ENCODE assay signal across 8 mouse cellular contexts in the genomic region with DNA sequence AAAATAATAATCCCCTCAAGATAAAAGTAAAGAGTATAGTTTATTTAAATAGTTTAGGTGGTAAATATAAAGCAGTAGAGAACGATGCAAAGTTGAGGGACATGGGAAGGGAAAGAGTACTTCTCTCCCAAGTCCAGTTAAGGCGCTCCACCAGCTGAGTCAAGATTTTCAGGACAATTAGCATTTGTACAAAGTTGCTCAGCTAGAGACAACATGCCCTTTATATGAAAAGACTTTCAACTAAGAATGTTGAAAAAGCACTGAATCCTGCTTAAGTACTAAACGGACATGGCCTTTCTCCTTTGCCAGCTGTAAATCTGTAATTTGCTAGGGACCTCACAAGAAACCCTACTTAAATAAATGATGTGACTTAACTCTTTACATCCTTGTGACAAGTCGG. TPM values are rescaled to one million over a fixed set of nuclear protein-coding genes. Genes with fewer than 3 reads are reported as not detected.
A peak's percentile ranks its signal among the peaks of the same experiment; 100 is the strongest.
DNase-seq lines count a peak whose midpoint lies in the region; ATAC-seq and TF ChIP-seq lines count a peak whose summit lies in the region.

No protein-coding gene starts in this region.

- H3K4me3 ChIP-seq in left cerebral cortex, adult 2 months = peak overlapping the region; percentile 63
- H3K4me3 ChIP-seq in embryonic facial prominence, embryonic 15.5 days (replicated peaks) = peak overlapping the region; percentile 78
- H3K4me3 ChIP-seq in intestine, postnatal 0 days (ENCODE audit: low read depth, low read length) = peak overlapping the region; percentile 67
- H3K4me3 ChIP-seq in olfactory bulb, adult 2 months (ENCODE audit: insufficient read depth, low read depth, low read length) = no peak overlapping the region

- peak overlapping the region; percentile 67 for H3K4me2 ChIP-seq in embryonic facial prominence, embryonic 15.5 days (replicated peaks)
- H3K4me2 ChIP-seq in intestine, postnatal 0 days (replicated peaks; ENCODE audit: low read depth) = peak overlapping the region; percentile 64

- intact Hi-C loops in left cerebral cortex, adult 2 months (cut with DNase I) = loop anchor here (2.0 to 5.0 kb wide), 2 partner anchors 54 to 62 kb away; partner anchors contain the start of genes Mt3, Nudt21 and Ogfod1
- intact Hi-C loops in left cerebral cortex, postnatal 36 days (cut with DNase I) = loop anchor here (2.0 kb wide), 1 partner anchor 54 kb away; the partner anchor contains the start of gene Mt3

- H3K27ac ChIP-seq in left cerebral cortex, adult 2 months = peak overlapping the region; percentile 98
- H3K27ac ChIP-seq in embryonic facial prominence, embryonic 15.5 days (replicated peaks) = peak overlapping the region; percentile 96
- peak overlapping the region; percentile 83; the same call in 1 of the 2 replicates for H3K27ac ChIP-seq in intestine, postnatal 0 days (ENCODE audit: low read depth, low read length)
- peak overlapping the region; percentile 100 for H3K27ac ChIP-seq in olfactory bulb, adult 2 months (ENCODE audit: insufficient read depth, low read depth, low read length)

- H3K9me3 ChIP-seq in embryonic facial prominence, embryonic 15.5 days (replicated peaks) = no peaks in the 10 kb centered on the region
- H3K9me3 ChIP-seq in intestine, postnatal 0 days (ENCODE audit: control insufficient read depth) = no peaks in the 10 kb centered on the region

- no peak for ATAC-seq in embryonic facial prominence, embryonic 15.5 days (ENCODE audit: insufficient number of reproducible peaks, low FRiP score, low TSS enrichment, low read depth)
- ATAC-seq in intestine, postnatal 0 days = no peak

- 47% methylated on average over 4 of the region's 4 CpGs for WGBS in embryonic facial prominence, embryonic 15.5 days
- 53% methylated on average over 4 of the region's 4 CpGs for WGBS in intestine, postnatal 0 days
- WGBS in olfactory bulb, adult 2 months = 5% methylated on average over 4 of the region's 4 CpGs

- DNase-seq in left cerebral cortex, adult 2 months (ENCODE audit: extremely low spot score in 1 of 2, low spot score in 2 of 2) = no peak
- no peak for DNase-seq in left cerebral cortex, postnatal 36 days (ENCODE audit: low spot score in 2 of 2)
- no peak for DNase-seq in layer of hippocampus, postnatal 25 days (ENCODE audit: extremely low spot score in 1 of 2, low spot score in 1 of 2)
- no peak for DNase-seq in cerebellum, postnatal 36 days
- DNase-seq in right cerebral cortex, postnatal 25 days = no peak

- no peaks in the 10 kb centered on the region for H3K27me3 ChIP-seq in embryonic facial prominence, embryonic 15.5 days
- no peaks in the 10 kb centered on the region for H3K27me3 ChIP-seq in intestine, postnatal 0 days (replicated peaks; ENCODE audit: control insufficient read depth, insufficient read depth, low read length)

- H3K4me1 ChIP-seq in embryonic facial prominence, embryonic 15.5 days = peaks cover 6% of the 10 kb centered on the region
- H3K4me1 ChIP-seq in intestine, postnatal 0 days (replicated peaks; ENCODE audit: control insufficient read depth, insufficient read depth, low read length) = no peaks in the 10 kb centered on the region
- peaks cover 5% of the 10 kb centered on the region; the same call in 1 of the 2 replicates for H3K4me1 ChIP-seq in olfactory bulb, adult 2 months (ENCODE audit: control insufficient read depth, insufficient read depth, low read length)

- no peak for TF ChIP-seq POLR2A in olfactory bulb, adult 2 months (IDR thresholded peaks at IDR 0.05; ENCODE audit: insufficient read depth, low read depth, low read length)

- H3K9ac ChIP-seq in embryonic facial prominence, embryonic 15.5 days = no peak overlapping the region
- H3K9ac ChIP-seq in intestine, postnatal 0 days (ENCODE audit: low read depth, low read length) = 0 out of 2 replicates have a peak overlapping the region, but pooled peaks have one; percentile 49

- no peaks in the 10 kb centered on the region for H3K36me3 ChIP-seq in embryonic facial prominence, embryonic 15.5 days
- H3K36me3 ChIP-seq in intestine, postnatal 0 days (ENCODE audit: control insufficient read depth, insufficient read depth) = no peaks in the 10 kb centered on the region

- no peak for TF ChIP-seq CTCF in left cerebral cortex, adult 2 months (IDR thresholded peaks at IDR 0.05)
- no peak for TF ChIP-seq CTCF in intestine, postnatal 0 days (IDR thresholded peaks at IDR 0.05; ENCODE audit: low read depth)
- no peak for TF ChIP-seq CTCF in olfactory bulb, adult 2 months (IDR thresholded peaks at IDR 0.05; ENCODE audit: insufficient read depth, low read depth, low read length)

RNA-seq across cellular contexts. Expression of gene Bbs2, which starts 0.3 kb away (rescaled TPM):
- 10 to 100 TPM; 30.7 to 35.9 TPM for total RNA-seq in left cerebral cortex, adult 2 months (2021)
- 10 to 100 TPM; 25.4 to 35.3 TPM for total RNA-seq in left cerebral cortex, postnatal 36 days (2021)
- 15.3 and 16.2 TPM in 2 replicates for polyA plus RNA-seq in embryonic facial prominence, embryonic 15.5 days (2015; fragmentation: Nextera tagmentation; extraction: Ambion mirVana)
- polyA plus RNA-seq in intestine, postnatal 0 days (2015; fragmentation: Nextera tagmentation; extraction: Ambion mirVana) = 3.6 and 4.6 TPM in 2 replicates
- polyA plus RNA-seq in olfactory bulb, adult 2 months (2012; ENCODE audit: insufficient read depth, insufficient read length, low replicate concordance, missing spikeins) = not detected in 2 replicates
- total RNA-seq in layer of hippocampus, postnatal 25 days (2021) = 10 to 100 TPM; 19.6 to 24.4 TPM

RNA-seq across cellular contexts. Expression of gene Mt4, which starts 38.0 kb away (rescaled TPM):
- not detected for total RNA-seq in left cerebral cortex, adult 2 months (2021)
- not detected for total RNA-seq in left cerebral cortex, postnatal 36 days (2021)
- 6.3 and 16.6 TPM in 2 replicates for polyA plus RNA-seq in embryonic facial prominence, embryonic 15.5 days (2015; fragmentation: Nextera tagmentation; extraction: Ambion mirVana)
- 0.69 and 2.6 TPM in 2 replicates for polyA plus RNA-seq in intestine, postnatal 0 days (2015; fragmentation: Nextera tagmentation; extraction: Ambion mirVana)
- not detected in 2 replicates for polyA plus RNA-seq in olfactory bulb, adult 2 months (2012; ENCODE audit: insufficient read depth, insufficient read length, low replicate concordance, missing spikeins)
- total RNA-seq in layer of hippocampus, postnatal 25 days (2021) = not detected

RNA-seq across cellular contexts. Expression of gene Mt3, which starts 53.4 kb away (rescaled TPM):
- 100 to 1,000 TPM; 848 to 875 TPM for total RNA-seq in left cerebral cortex, adult 2 months (2021)
- 100 to 1,000 TPM; 854 to 931 TPM for total RNA-seq in left cerebral cortex, postnatal 36 days (2021)
- polyA plus RNA-seq in embryonic facial prominence, embryonic 15.5 days (2015; fragmentation: Nextera tagmentation; extraction: Ambion mirVana) = 8.2 and 8.5 TPM in 2 replicates
- polyA plus RNA-seq in intestine, postnatal 0 days (2015; fragmentation: Nextera tagmentation; extraction: Ambion mirVana) = 4.4 and 4.7 TPM in 2 replicates
- not detected in 2 replicates for polyA plus RNA-seq in olfactory bulb, adult 2 months (2012; ENCODE audit: insufficient read depth, insufficient read length, low replicate concordance, missing spikeins)
- total RNA-seq in layer of hippocampus, postnatal 25 days (2021) = 1,000 to 10,000 TPM; 1,168 to 1,277 TPM
